Mouse (Mus musculus) forebrain, embryonic 14.5 days (tissue): Measurements from ENCODE around the gene Ube4a. TPM values are rescaled to one million over a fixed set of nuclear protein-coding genes. Genes with fewer than 3 reads are reported as not detected.

Experiments
- ATAC-seq: fragments of 200-750 bp; cut with Nextera tagmentation; 2 replicates; pipeline ENCODE4 v1.8.0; 2017; ENCODE audit warnings: mild to moderate bottlenecking, moderate library complexity
- DNase-seq: peaks from one replicate; pipeline ENCODE4 v3.0.0-alpha.2; 2015; ENCODE audit warnings: low spot score
- H3K27ac ChIP-seq: fragments of 300-500 bp; sonication (generic); 2 replicates; pipeline ENCODE4 v1.5.1; 2014; ENCODE audit warnings: low read depth, mild to moderate bottlenecking, control low read depth, low read length, moderate library complexity
- H3K27me3 ChIP-seq: fragments of 300-500 bp; sonication (generic); replicated peaks from 2 replicates; pipeline ENCODE4 v1.6.1; 2014; ENCODE audit warnings: low read length, control low read depth, mixed read lengths; ENCODE audit not compliant: control insufficient read depth, insufficient read depth
- H3K36me3 ChIP-seq: fragments of 300-500 bp; sonication (generic); 2 replicates; pipeline ENCODE4 v1.6.1; 2014; ENCODE audit warnings: low read length, control low read depth; ENCODE audit not compliant: control insufficient read depth, insufficient read depth
- H3K4me1 ChIP-seq: fragments of 300-500 bp; sonication (generic); 2 replicates; pipeline ENCODE4 v1.6.1; 2014; ENCODE audit warnings: antibody characterized with exemption, low read length, control low read depth; ENCODE audit not compliant: control insufficient read depth, insufficient read depth
- H3K4me2 ChIP-seq: fragments of 300-500 bp; sonication (generic); 2 replicates; pipeline ENCODE4 v1.6.1; 2014; ENCODE audit warnings: mild to moderate bottlenecking, control low read depth, low read length
- H3K4me3 ChIP-seq: fragments of 300-500 bp; sonication (generic); 2 replicates; pipeline ENCODE4 v1.5.1; 2014; ENCODE audit warnings: low read depth, low read length, control low read depth
- H3K9ac ChIP-seq: fragments of 300-500 bp; sonication (generic); 2 replicates; pipeline ENCODE4 v1.6.1; 2014; ENCODE audit warnings: mild to moderate bottlenecking, low read length, control low read depth, moderate library complexity
- H3K9me3 ChIP-seq: fragments of 300-500 bp; sonication (generic); replicated peaks from 2 replicates; pipeline ENCODE4 v1.6.1; 2016; ENCODE audit warnings: low read length, control low read depth, mixed read lengths; ENCODE audit not compliant: control insufficient read depth
- WGBS: fragments of 180-500 bp; shearing (Covaris S2); extraction: QIAGEN DNeasy Blood & Tissue Kit; methylation state at CpG from one replicate; pipeline ENCODE4 v1.1.7; 2014; 5-methylcytosine and 5-hydroxymethylcytosine counted together
- polyA plus RNA-seq: library from polyadenylated mRNA; unstranded; fragments of >200 nt; fragmentation: Nextera tagmentation; extraction: Ambion mirVana; gene quantifications from 2 replicates; pipeline ENCODE4 v1.2.1, GENCODE M21; 2014

Ube4a gene
- polyA plus RNA-seq, 1 experiment from 2014 or later, result 46.0 TPM

DNA sequence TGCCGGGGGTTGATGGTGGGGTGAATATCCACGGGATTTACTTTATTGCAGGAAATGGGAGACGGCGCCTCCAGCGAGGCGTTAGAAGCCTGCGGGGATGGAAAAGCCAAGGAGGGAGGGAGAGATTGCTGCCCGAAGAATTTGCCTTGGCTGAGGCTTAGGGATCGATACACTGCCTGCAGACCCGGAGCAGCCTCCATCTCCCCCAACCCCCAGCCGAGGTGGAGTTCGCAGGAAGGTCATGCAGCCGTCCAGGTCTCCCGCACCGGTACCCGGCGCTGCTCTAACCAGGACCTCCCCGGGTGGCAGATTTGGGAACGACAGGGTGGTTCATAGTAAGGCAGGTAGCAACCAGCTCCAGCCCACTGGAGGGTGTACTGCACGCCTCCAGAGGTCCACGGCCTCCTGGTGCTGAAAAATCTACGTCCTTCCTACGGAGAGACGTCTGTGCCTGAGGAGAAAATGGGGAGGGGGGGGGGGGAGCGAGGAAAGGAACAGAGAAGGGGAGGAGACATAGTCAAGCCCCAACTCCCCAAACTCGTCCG lies 82.9 kb downstream of the Ube4a start:
- ATAC-seq, result peak; percentile 43
- Histone ChIP-seq H3K4me1 (peaks cover 15% of the 10 kb centered on the region), H3K9ac (peak overlapping the region; percentile 99), H3K9me3 (no peaks in the 10 kb centered on the region), H3K4me2 (peak overlapping the region; percentile 95), H3K4me3 (peak overlapping the region; percentile 98), H3K36me3 (0 out of 2 replicates have a peak, but pooled peaks cover 3% of the 10 kb centered on the region), H3K27me3 (no peaks in the 10 kb centered on the region), H3K27ac (peak overlapping the region; percentile 99)
- under 1% methylated on average over 26 of the region's 27 CpGs for WGBS
- peak; percentile 74 for DNase-seq

DNA sequence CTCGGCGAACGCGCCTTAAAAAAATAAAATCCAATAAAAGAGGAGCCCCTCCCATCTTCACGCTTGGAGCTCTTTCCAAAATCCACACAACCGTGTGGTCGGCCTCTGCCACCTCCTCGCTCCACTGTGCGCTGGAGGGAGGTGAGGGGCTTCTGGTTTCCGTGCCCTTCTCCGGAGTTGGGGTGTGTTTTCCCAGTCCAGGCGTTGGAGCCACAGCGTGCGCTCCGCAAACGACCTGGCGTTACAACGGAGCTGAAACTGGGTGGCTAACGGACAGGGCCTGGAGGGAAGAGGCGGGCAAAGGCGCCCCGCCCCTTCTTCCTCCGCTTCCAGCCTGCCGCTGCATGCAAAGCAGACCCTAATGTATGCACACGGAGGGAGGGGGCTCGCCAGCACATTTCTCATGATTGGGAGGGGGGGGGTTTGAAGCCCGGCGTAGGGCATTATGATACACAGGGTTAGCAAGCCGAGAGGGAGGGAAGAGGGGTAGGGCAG lies 83.4 kb downstream of the Ube4a start:
- Histone ChIP-seq H3K27me3 (no peaks in the 10 kb centered on the region), H3K4me3 (peak overlapping the region; percentile 98), H3K4me1 (peaks cover 21% of the 10 kb centered on the region), H3K9ac (peak overlapping the region; percentile 99), H3K36me3 (0 out of 2 replicates have a peak, but pooled peaks cover 3% of the 10 kb centered on the region), H3K4me2 (peak overlapping the region; percentile 95), H3K9me3 (no peaks in the 10 kb centered on the region), H3K27ac (peak overlapping the region; percentile 99)
- WGBS, result under 1% methylated on average over 28 of the region's 29 CpGs
- peak; percentile 83 for ATAC-seq
- DNase-seq, result peak; percentile 93

DNA sequence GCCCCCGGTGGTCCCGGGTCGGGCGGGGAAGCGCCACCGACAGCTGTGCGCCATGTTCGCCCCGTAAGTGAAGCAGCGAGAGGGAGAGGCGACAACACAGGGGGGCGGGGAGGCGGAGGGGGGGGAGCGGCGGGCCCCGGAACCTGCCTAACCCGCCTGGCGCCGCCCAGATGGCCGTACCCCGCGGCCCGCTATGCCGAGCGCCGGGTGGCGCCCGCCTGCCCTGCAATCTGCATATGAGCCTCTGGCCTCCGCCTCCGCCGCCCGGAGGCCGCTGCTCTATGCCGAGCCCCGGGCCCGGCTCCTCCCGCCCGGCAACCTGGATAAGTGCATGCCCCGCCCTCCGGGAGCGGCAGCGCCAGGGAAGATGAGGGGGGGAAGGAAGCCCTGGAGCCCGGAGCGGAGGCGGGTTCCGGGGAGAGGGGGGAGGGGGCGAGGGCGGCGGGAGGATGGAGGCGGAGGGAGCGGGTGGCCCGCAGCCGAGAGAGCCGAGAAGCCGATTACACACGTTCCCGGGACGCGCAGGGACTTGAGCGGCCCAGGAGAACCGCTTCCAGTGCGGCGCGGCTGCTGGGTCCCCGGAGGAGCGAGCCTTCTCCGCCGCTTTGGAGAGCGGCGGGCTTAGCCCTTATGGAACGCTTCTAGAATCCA lies 84.1 kb downstream of the Ube4a start, which contains the start of gene Kmt2a:
TSS of gene Kmt2a (minus strand) at position 76 of the 651 bp plus-strand sequence.
- WGBS, result under 1% methylated on average over 53 of the region's 71 CpGs

DNA sequence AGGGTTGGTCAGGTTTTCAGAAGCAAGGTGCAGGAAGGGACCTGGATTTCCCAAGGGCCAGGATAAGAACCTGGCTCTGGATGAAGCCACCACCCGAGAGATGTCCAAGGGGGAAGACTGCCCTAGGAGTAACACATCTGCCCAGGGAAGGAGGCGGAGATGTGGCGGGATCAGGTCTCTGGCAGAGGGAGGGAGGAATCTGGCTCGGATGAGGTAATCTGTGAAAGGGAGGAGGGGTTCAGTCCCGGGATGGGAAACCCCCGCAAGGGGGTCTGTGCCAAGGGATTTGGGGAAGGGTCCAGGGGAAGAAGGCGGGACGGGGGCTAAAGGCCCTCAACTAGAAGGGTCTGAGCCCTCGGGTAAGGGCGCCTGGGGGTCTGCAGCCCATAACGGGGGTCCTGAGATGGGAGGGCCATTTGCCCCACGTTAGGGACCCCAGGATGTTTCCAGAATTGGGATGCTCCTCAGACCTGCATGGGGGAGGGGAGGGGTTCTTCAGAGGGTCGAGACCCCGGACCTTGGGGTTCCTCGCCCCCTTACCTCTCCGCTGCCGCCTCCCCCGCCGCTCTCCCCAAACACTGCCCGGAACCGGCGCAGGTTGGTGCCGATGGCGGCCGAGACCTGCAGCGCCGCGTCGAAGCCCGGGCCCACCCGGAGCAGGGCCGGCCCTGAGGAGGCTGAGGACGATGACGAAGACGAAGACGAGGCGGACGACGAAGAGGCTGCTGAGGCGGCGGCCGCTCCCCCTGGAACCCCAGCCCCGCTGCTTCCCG lies 84.9 kb downstream of the Ube4a start:
- DNase-seq (peak; percentile 53), ATAC-seq (0 out of 2 replicates have a peak, but pooled peaks have one; percentile 2)
- Histone ChIP-seq H3K27me3 (no peaks in the 10 kb centered on the region), H3K4me1 (peaks cover 34% of the 10 kb centered on the region), H3K4me2 (peak overlapping the region; percentile 87), H3K9me3 (no peaks in the 10 kb centered on the region), H3K36me3 (0 out of 2 replicates have a peak, but pooled peaks cover 3% of the 10 kb centered on the region), H3K4me3 (peak overlapping the region; percentile 98), H3K9ac (peak overlapping the region; percentile 99), H3K27ac (peak overlapping the region; percentile 99)
- under 1% methylated on average over 42 of the region's 44 CpGs for WGBS

More for the DNA sequence above, 84.1 kb downstream of the Ube4a start, which contains the start of gene Kmt2a:
- H3K27ac ChIP-seq, result peak within 1 kb of the TSS; percentile 99
- peaks cover 27% of the 10 kb centered on the region for H3K4me1 ChIP-seq
- peak within 1 kb of the TSS; percentile 98 for H3K4me3 ChIP-seq
- DNase-seq (peak; percentile 97), ATAC-seq (peak; percentile 71)
- H3K36me3 ChIP-seq, result 0 out of 2 replicates have a peak, but pooled peaks cover 3% of the 10 kb centered on the region
- H3K4me2 ChIP-seq, result peak within 1 kb of the TSS; percentile 95
- no peaks in the 10 kb centered on the region for H3K27me3 ChIP-seq
- H3K9ac ChIP-seq, result peak within 1 kb of the TSS; percentile 99
- no peaks in the 10 kb centered on the region for H3K9me3 ChIP-seq

- peak; percentile 39 for DNase-seq
- 0% methylated on average over 13 of the region's 13 CpGs for WGBS
- H3K9ac ChIP-seq, result peak overlapping the region; percentile 99
- H3K27me3 ChIP-seq, result no peaks in the 10 kb centered on the region
- peak overlapping the region; percentile 87 for H3K4me2 ChIP-seq
- no peaks in the 10 kb centered on the region for H3K9me3 ChIP-seq
- H3K36me3 ChIP-seq, result 0 out of 2 replicates have a peak, but pooled peaks cover 3% of the 10 kb centered on the region
- H3K4me1 ChIP-seq, result peaks cover 38% of the 10 kb centered on the region
- H3K27ac ChIP-seq, result peak overlapping the region; percentile 99
- peak overlapping the region; percentile 98 for H3K4me3 ChIP-seq
- no peak for ATAC-seq
These were observed 85.6 kb downstream of the Ube4a start for GRCm38 (mm10) chr9:44879694-44880271.

DNA sequence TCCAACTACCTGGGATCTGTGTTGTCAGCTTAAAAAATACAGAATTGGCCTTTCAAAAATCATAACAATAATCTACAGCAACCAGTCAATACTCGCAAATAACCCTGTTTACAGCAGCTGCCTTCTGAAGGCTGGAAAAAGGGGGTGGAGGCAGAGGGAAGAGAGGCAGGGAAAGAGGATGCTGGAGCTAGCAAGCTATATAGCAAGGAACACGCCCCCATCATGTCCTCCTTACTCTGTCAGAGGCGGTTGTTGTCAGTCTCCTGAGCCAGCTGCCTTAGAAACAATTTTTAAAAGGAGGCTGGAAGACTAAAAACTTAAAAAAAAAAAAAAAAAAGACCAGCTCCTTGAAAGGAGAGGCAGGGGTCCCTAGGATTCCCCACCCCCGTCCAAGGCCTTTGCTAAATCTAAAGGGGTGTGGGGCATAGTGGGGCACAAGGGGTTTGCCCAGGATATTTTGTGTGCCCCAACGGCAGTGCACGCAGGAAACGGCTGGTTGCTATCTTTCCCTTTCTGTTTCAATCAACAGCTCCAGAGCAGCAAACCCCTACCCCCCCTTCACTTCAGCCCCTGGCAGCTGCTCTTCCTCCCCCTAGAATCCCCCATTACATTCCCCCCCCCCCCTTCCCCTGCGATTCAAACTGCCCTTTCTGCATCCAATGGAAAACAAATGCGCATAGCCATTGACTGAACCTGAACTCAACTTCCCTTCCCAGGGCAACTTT lies 86.5 kb downstream of the Ube4a start:
- WGBS, result 18% methylated on average over 9 of the region's 9 CpGs

DNA sequence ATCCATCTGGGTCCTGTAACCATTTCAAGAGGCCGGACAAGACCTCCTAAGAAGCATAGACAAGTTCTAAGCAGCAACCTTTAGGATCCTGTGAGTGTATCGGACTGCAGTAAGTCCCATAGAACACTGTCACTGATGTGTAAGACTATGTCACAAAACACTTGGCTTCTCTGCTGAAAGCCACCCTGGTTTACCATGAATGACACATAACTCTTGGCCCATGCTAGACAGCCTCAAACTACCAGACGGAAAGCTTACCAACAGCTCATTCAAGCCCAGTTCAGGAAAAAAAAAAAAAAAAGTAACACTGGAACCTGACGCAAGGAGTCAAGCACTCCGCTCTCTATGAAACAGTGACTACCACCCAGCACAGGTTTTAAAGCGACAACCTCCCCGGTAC lies 87.7 kb downstream of the Ube4a start:
- Histone ChIP-seq H3K4me3 (no peak overlapping the region), H3K36me3 (0 out of 2 replicates have a peak, but pooled peaks cover 3% of the 10 kb centered on the region), H3K9ac (no peak overlapping the region), H3K4me2 (peak overlapping the region; percentile 87), H3K27me3 (no peaks in the 10 kb centered on the region), H3K9me3 (no peaks in the 10 kb centered on the region), H3K4me1 (peaks cover 36% of the 10 kb centered on the region), H3K27ac (no peak overlapping the region)
- DNase-seq, result no peak
- 87% methylated on average over 7 of the region's 7 CpGs for WGBS
- no peak for ATAC-seq

More for the DNA sequence above, 86.5 kb downstream of the Ube4a start:
- H3K4me3 ChIP-seq, result peak overlapping the region; percentile 98
- DNase-seq (peak; percentile 53), ATAC-seq (no peak)
- H3K36me3 ChIP-seq, result 0 out of 2 replicates have a peak, but pooled peaks cover 3% of the 10 kb centered on the region
- peaks cover 38% of the 10 kb centered on the region for H3K4me1 ChIP-seq
- peak overlapping the region; percentile 99 for H3K9ac ChIP-seq
- no peaks in the 10 kb centered on the region for H3K9me3 ChIP-seq
- H3K4me2 ChIP-seq, result peak overlapping the region; percentile 87
- no peaks in the 10 kb centered on the region for H3K27me3 ChIP-seq
- H3K27ac ChIP-seq, result peak overlapping the region; percentile 99

GRCm38 (mm10) chr9:44875476-44875875 lies 89.9 kb downstream of the Ube4a start:
- 10% methylated on average over 7 of the region's 7 CpGs for WGBS
- no peaks in the 10 kb centered on the region for H3K27me3 ChIP-seq
- peak overlapping the region; percentile 18; the same call in 1 of the 2 replicates for H3K4me2 ChIP-seq
- H3K9me3 ChIP-seq, result no peaks in the 10 kb centered on the region
- 0 out of 2 replicates have a peak, but pooled peaks cover 9% of the 10 kb centered on the region for H3K36me3 ChIP-seq
- peaks cover 36% of the 10 kb centered on the region for H3K4me1 ChIP-seq
- no peak overlapping the region for H3K9ac ChIP-seq
- no peak for ATAC-seq
- DNase-seq, result peak; percentile 62
- H3K4me3 ChIP-seq, result no peak overlapping the region
- no peak overlapping the region for H3K27ac ChIP-seq
